Mouse (Mus musculus) G1E (cell line): ENCODE measurements at regions not wholly inside any gene's neighbourhood (a gene's known extent, or its start where the extent isn't known, plus 50 kb on each side); places are given as distances from the start of the nearest gene placed in this dataset.

Experiments used
- CTCF ChIP-seq: IDR thresholded peaks from 2 replicates; pipeline ENCODE4 v1.5.1; 2012; ENCODE audit warnings: low read depth, low read length, inconsistent platforms, mixed read lengths
- GATA1 ChIP-seq: IDR thresholded peaks from 2 replicates; pipeline ENCODE4 v1.6.1; 2012; ENCODE audit warnings: borderline replicate concordance, low read length, inconsistent platforms, mixed read lengths
- TAL1 ChIP-seq: conservative IDR thresholded peaks from 2 replicates; pipeline ENCODE4 v1.6.1; 2012; ENCODE audit warnings: low read depth, low read length, inconsistent platforms, mixed read lengths

- TF ChIP-seq CTCF: no peak
- no peak for TF ChIP-seq GATA1
- no peak for TF ChIP-seq TAL1
Measured at GRCm38 (mm10) chr8:10760851-10761693, 247.2 kb downstream of the Irs2 start.
